Mouse (Mus musculus) hindbrain, embryonic 12.5 days (tissue): ENCODE measurements around the gene Erbb4. TPM values are rescaled to one million over a fixed set of nuclear protein-coding genes. Genes with fewer than 3 reads are reported as not detected.

Experiments used
- ATAC-seq: fragments of 200-750 bp; cut with Nextera tagmentation; 2 replicates; pipeline ENCODE4 v1.8.0; 2017; ENCODE audit warnings: moderate TSS enrichment; ENCODE audit not compliant: low FRiP score
- H3K27ac ChIP-seq: fragments of 300-500 bp; sonication (generic); 2 replicates; pipeline ENCODE4 v1.5.1; 2016; ENCODE audit warnings: mild to moderate bottlenecking
- H3K27me3 ChIP-seq: fragments of 300-500 bp; sonication (generic); 2 replicates; pipeline ENCODE4 v1.6.1; 2016; ENCODE audit warnings: mild to moderate bottlenecking
- H3K36me3 ChIP-seq: fragments of 300-500 bp; sonication (generic); 2 replicates; pipeline ENCODE4 v1.6.1; 2016; ENCODE audit warnings: mild to moderate bottlenecking
- H3K4me1 ChIP-seq: fragments of 300-500 bp; sonication (generic); 2 replicates; pipeline ENCODE4 v1.6.1; 2016
- H3K4me2 ChIP-seq: fragments of 300-500 bp; sonication (generic); replicated peaks from 2 replicates; pipeline ENCODE4 v1.6.1; 2016; ENCODE audit warnings: mild to moderate bottlenecking
- H3K4me3 ChIP-seq: fragments of 300-500 bp; sonication (generic); 2 replicates; pipeline ENCODE4 v1.5.1; 2016; ENCODE audit warnings: mild to moderate bottlenecking
- H3K9ac ChIP-seq: fragments of 300-500 bp; sonication (generic); 2 replicates; pipeline ENCODE4 v1.6.1; 2016; ENCODE audit warnings: mild to moderate bottlenecking, moderate library complexity
- H3K9me3 ChIP-seq: fragments of 300-500 bp; sonication (generic); replicated peaks from 2 replicates; pipeline ENCODE4 v1.6.1; 2016; ENCODE audit warnings: mild to moderate bottlenecking
- WGBS: fragments of 180-500 bp; shearing (Covaris S2); methylation state at CpG from one replicate; pipeline ENCODE4 v1.1.7; 2016; 5-methylcytosine and 5-hydroxymethylcytosine counted together
- polyA plus RNA-seq: library from polyadenylated mRNA; unstranded; fragments of >200 nt; fragmentation: Nextera tagmentation; extraction: Ambion mirVana; gene quantifications from 2 replicates; pipeline ENCODE4 v1.2.1, GENCODE M21; 2016

The Erbb4 gene
- polyA plus RNA-seq, 1 experiment from 2014 or later: 9.2 TPM

- H3K27ac ChIP-seq: no peak overlapping the region
- H3K9ac ChIP-seq: no peak overlapping the region
- no peaks in the 10 kb centered on the region for H3K27me3 ChIP-seq
- no peaks in the 10 kb centered on the region for H3K9me3 ChIP-seq
- no peak overlapping the region for H3K4me3 ChIP-seq
- ATAC-seq: no peak
- H3K4me1 ChIP-seq: no peaks in the 10 kb centered on the region
- 88% methylated on average over 2 of the region's 2 CpGs for WGBS
- no peak overlapping the region for H3K4me2 ChIP-seq
- no peaks in the 10 kb centered on the region for H3K36me3 ChIP-seq
Observed at GRCm38 (mm10) chr1:68371531-68371930, 736.3 kb downstream of the Erbb4 start.

- H3K9ac ChIP-seq: no peak overlapping the region
- no peaks in the 10 kb centered on the region for H3K9me3 ChIP-seq
- no peak for ATAC-seq
- H3K4me1 ChIP-seq: no peaks in the 10 kb centered on the region
- no peak overlapping the region for H3K4me3 ChIP-seq
- 57% methylated on average over 2 of the region's 2 CpGs for WGBS
- H3K36me3 ChIP-seq: no peaks in the 10 kb centered on the region
- no peak overlapping the region for H3K27ac ChIP-seq
- H3K27me3 ChIP-seq: no peaks in the 10 kb centered on the region
- H3K4me2 ChIP-seq: no peak overlapping the region
Observed at GRCm38 (mm10) chr1:68333714-68334113, 774.1 kb downstream of the Erbb4 start.

GRCm38 (mm10) chr1:68305813-68306212, 802.0 kb downstream of the Erbb4 start:
- H3K9ac ChIP-seq: no peak overlapping the region
- ATAC-seq: no peak
- H3K27me3 ChIP-seq: no peaks in the 10 kb centered on the region
- no peaks in the 10 kb centered on the region for H3K9me3 ChIP-seq
- WGBS: 85% methylated on average over 4 of the region's 4 CpGs
- H3K36me3 ChIP-seq: no peaks in the 10 kb centered on the region
- no peak overlapping the region for H3K4me2 ChIP-seq
- no peak overlapping the region for H3K4me3 ChIP-seq
- no peak overlapping the region for H3K27ac ChIP-seq
- no peaks in the 10 kb centered on the region for H3K4me1 ChIP-seq

GRCm38 (mm10) chr1:68284443-68284842, 823.4 kb downstream of the Erbb4 start:
- Histone ChIP-seq H3K27ac (no peak overlapping the region), H3K4me3 (no peak overlapping the region), H3K9me3 (no peaks in the 10 kb centered on the region), H3K4me1 (no peaks in the 10 kb centered on the region), H3K9ac (no peak overlapping the region), H3K27me3 (no peaks in the 10 kb centered on the region), H3K4me2 (no peak overlapping the region), H3K36me3 (no peaks in the 10 kb centered on the region)
- 80% methylated on average over 2 of the region's 2 CpGs for WGBS
- no peak for ATAC-seq

- Histone ChIP-seq H3K36me3 (no peaks in the 10 kb centered on the region), H3K4me3 (no peak overlapping the region), H3K4me1 (no peaks in the 10 kb centered on the region), H3K27me3 (no peaks in the 10 kb centered on the region), H3K4me2 (no peak overlapping the region), H3K9ac (no peak overlapping the region), H3K9me3 (no peaks in the 10 kb centered on the region), H3K27ac (no peak overlapping the region)
- no peak for ATAC-seq
- 70% methylated on average over 5 of the region's 5 CpGs for WGBS
Observed at GRCm38 (mm10) chr1:68275819-68276218, 832.0 kb downstream of the Erbb4 start.

GRCm38 (mm10) chr1:68178580-68178979, 929.3 kb downstream of the Erbb4 start:
- Histone ChIP-seq H3K27me3 (no peaks in the 10 kb centered on the region), H3K36me3 (no peaks in the 10 kb centered on the region), H3K9ac (no peak overlapping the region), H3K4me2 (no peak overlapping the region), H3K4me1 (peaks cover 4% of the 10 kb centered on the region; the same call in 1 of the 2 replicates), H3K9me3 (no peaks in the 10 kb centered on the region), H3K4me3 (no peak overlapping the region), H3K27ac (peak overlapping the region; percentile 46)
- ATAC-seq: peak; percentile 89
- 15% methylated on average over 3 of the region's 3 CpGs for WGBS

- no peaks in the 10 kb centered on the region for H3K9me3 ChIP-seq
- H3K4me3 ChIP-seq: no peak overlapping the region
- H3K4me2 ChIP-seq: no peak overlapping the region
- ATAC-seq: peak; percentile 69
- H3K27me3 ChIP-seq: no peaks in the 10 kb centered on the region
- WGBS: 29% methylated on average over 1 of the region's 1 CpGs
- H3K36me3 ChIP-seq: no peaks in the 10 kb centered on the region
- H3K9ac ChIP-seq: no peak overlapping the region
- H3K27ac ChIP-seq: no peak overlapping the region
- no peaks in the 10 kb centered on the region for H3K4me1 ChIP-seq
Observed at GRCm38 (mm10) chr1:68155253-68155652, 952.6 kb downstream of the Erbb4 start.

GRCm38 (mm10) chr1:68150572-68150971, 957.3 kb downstream of the Erbb4 start:
- no peaks in the 10 kb centered on the region for H3K27me3 ChIP-seq
- no peak overlapping the region for H3K4me3 ChIP-seq
- no peak for ATAC-seq
- WGBS: 92% methylated on average over 2 of the region's 2 CpGs
- H3K9ac ChIP-seq: no peak overlapping the region
- no peaks in the 10 kb centered on the region for H3K4me1 ChIP-seq
- no peaks in the 10 kb centered on the region for H3K36me3 ChIP-seq
- no peaks in the 10 kb centered on the region for H3K9me3 ChIP-seq
- no peak overlapping the region for H3K27ac ChIP-seq
- no peak overlapping the region for H3K4me2 ChIP-seq

- no peak overlapping the region for H3K9ac ChIP-seq
- no peak overlapping the region for H3K4me3 ChIP-seq
- ATAC-seq: peak; percentile 68
- no peaks in the 10 kb centered on the region for H3K27me3 ChIP-seq
- no peak overlapping the region for H3K4me2 ChIP-seq
- peaks cover 4% of the 10 kb centered on the region; the same call in 1 of the 2 replicates for H3K4me1 ChIP-seq
- 0 out of 2 replicates have a peak overlapping the region, but pooled peaks have one; percentile 57 for H3K27ac ChIP-seq
- no peaks in the 10 kb centered on the region for H3K36me3 ChIP-seq
- WGBS: 53% methylated on average over 7 of the region's 7 CpGs
- no peaks in the 10 kb centered on the region for H3K9me3 ChIP-seq
Observed at GRCm38 (mm10) chr1:68142562-68143350, 965.1 kb downstream of the Erbb4 start.

GRCm38 (mm10) chr1:68134943-68135342, 972.9 kb downstream of the Erbb4 start:
- Histone ChIP-seq H3K27ac (no peak overlapping the region), H3K4me1 (no peaks in the 10 kb centered on the region), H3K36me3 (no peaks in the 10 kb centered on the region), H3K4me2 (no peak overlapping the region), H3K4me3 (no peak overlapping the region), H3K9me3 (no peaks in the 10 kb centered on the region), H3K9ac (no peak overlapping the region), H3K27me3 (no peaks in the 10 kb centered on the region)
- no peak for ATAC-seq

GRCm38 (mm10) chr1:68134450-68134849, 973.4 kb downstream of the Erbb4 start:
- H3K27ac ChIP-seq: no peak overlapping the region
- 79% methylated on average over 2 of the region's 2 CpGs for WGBS
- no peaks in the 10 kb centered on the region for H3K36me3 ChIP-seq
- no peaks in the 10 kb centered on the region for H3K4me1 ChIP-seq
- no peak overlapping the region for H3K9ac ChIP-seq
- no peaks in the 10 kb centered on the region for H3K27me3 ChIP-seq
- no peak overlapping the region for H3K4me3 ChIP-seq
- no peak for ATAC-seq
- H3K4me2 ChIP-seq: no peak overlapping the region
- no peaks in the 10 kb centered on the region for H3K9me3 ChIP-seq

- Histone ChIP-seq H3K9ac (no peak overlapping the region), H3K9me3 (no peaks in the 10 kb centered on the region), H3K36me3 (no peaks in the 10 kb centered on the region), H3K4me3 (no peak overlapping the region), H3K27me3 (no peaks in the 10 kb centered on the region), H3K4me1 (peaks cover 6% of the 10 kb centered on the region; the same call in 1 of the 2 replicates), H3K27ac (no peak overlapping the region), H3K4me2 (no peak overlapping the region)
- ATAC-seq: no peak
- 93% methylated on average over 2 of the region's 2 CpGs for WGBS
Observed at GRCm38 (mm10) chr1:68123541-68123940, 984.3 kb downstream of the Erbb4 start.

GRCm38 (mm10) chr1:68120364-68120763, 987.5 kb downstream of the Erbb4 start:
- Histone ChIP-seq H3K36me3 (no peaks in the 10 kb centered on the region), H3K9me3 (no peaks in the 10 kb centered on the region), H3K27ac (no peak overlapping the region), H3K27me3 (no peaks in the 10 kb centered on the region), H3K4me1 (peaks cover 6% of the 10 kb centered on the region; the same call in 1 of the 2 replicates), H3K4me2 (no peak overlapping the region), H3K9ac (no peak overlapping the region), H3K4me3 (no peak overlapping the region)
- 45% methylated on average over 7 of the region's 7 CpGs for WGBS
- ATAC-seq: peak; percentile 61
